Mouse (Mus musculus): Measurements from ENCODE around the gene Flt3l.
"Not testable (repeated sequence)": the region's sequence is repeated elsewhere in the genome, so short reads cannot be mapped to it uniquely, and the experiment has no call there.

Gene Flt3l

GRCm38 (mm10) chr7:45124224-45125143 is 11.7 kb downstream of the Flt3l start, which contains the start of gene Rps11:
Rps11 (minus strand) TSS chr7:45124439.
- peak; percentile 100 for DNase-seq (ENCODE audit: low read depth, low spot score)

- DNase-seq (ENCODE audit: low read depth, low spot score), result peak; percentile 58
Measured at GRCm38 (mm10) chr7:45123186-45123570, 13.1 kb downstream of the Flt3l start.

GRCm38 (mm10) chr7:45122561-45123185 is 13.6 kb downstream of the Flt3l start:
- no peak for DNase-seq (ENCODE audit: low read depth, low spot score)

GRCm38 (mm10) chr7:45121966-45122365 is 14.3 kb downstream of the Flt3l start:
- DNase-seq (ENCODE audit: low read depth, low spot score), result no peak

- peak; percentile 77 for DNase-seq (ENCODE audit: low read depth, low spot score)
Measured at GRCm38 (mm10) chr7:45121404-45121803, 14.8 kb downstream of the Flt3l start.

- DNase-seq (ENCODE audit: low read depth, low spot score), result no peak
Measured at GRCm38 (mm10) chr7:45119780-45120709, 16.2 kb downstream of the Flt3l start.

- DNase-seq (ENCODE audit: low read depth, low spot score), result peak; percentile 62
Measured at GRCm38 (mm10) chr7:45118336-45118735, 17.9 kb downstream of the Flt3l start.

- no peak for DNase-seq (ENCODE audit: low read depth, low spot score)
Measured at GRCm38 (mm10) chr7:45117566-45117965, 18.7 kb downstream of the Flt3l start.

- no peak for DNase-seq (ENCODE audit: low read depth, low spot score)
Measured at GRCm38 (mm10) chr7:45113476-45113875, 22.8 kb downstream of the Flt3l start.

- no peak for DNase-seq (ENCODE audit: low read depth, low spot score)
Measured at GRCm38 (mm10) chr7:45112529-45112928, 23.7 kb downstream of the Flt3l start.

GRCm38 (mm10) chr7:45111940-45112339 is 24.3 kb downstream of the Flt3l start:
- DNase-seq (ENCODE audit: low read depth, low spot score), result peak; percentile 90

- DNase-seq (ENCODE audit: low read depth, low spot score), result not testable (repeated sequence)
Measured at GRCm38 (mm10) chr7:45110089-45110488, 26.1 kb downstream of the Flt3l start.

- DNase-seq (ENCODE audit: low read depth, low spot score), result peak; percentile 51
Measured at GRCm38 (mm10) chr7:45107052-45107645, 29.1 kb downstream of the Flt3l start.

GRCm38 (mm10) chr7:45106441-45106840 is 29.8 kb downstream of the Flt3l start:
- DNase-seq (ENCODE audit: low read depth, low spot score), result no peak

- no peak for DNase-seq (ENCODE audit: low read depth, low spot score)
Measured at GRCm38 (mm10) chr7:45105491-45105890, 30.7 kb downstream of the Flt3l start.

- no peak for DNase-seq (ENCODE audit: low read depth, low spot score)
Measured at GRCm38 (mm10) chr7:45104941-45105340, 31.3 kb downstream of the Flt3l start.

GRCm38 (mm10) chr7:45103652-45104180 is 32.5 kb downstream of the Flt3l start, which contains the start of gene Fcgrt:
Fcgrt (minus strand) TSS chr7:45103851.
- no peak for DNase-seq (ENCODE audit: low read depth, low spot score)

GRCm38 (mm10) chr7:45102940-45103585 is 33.2 kb downstream of the Flt3l start:
- DNase-seq (ENCODE audit: low read depth, low spot score), result no peak

GRCm38 (mm10) chr7:45102441-45102840 is 33.8 kb downstream of the Flt3l start:
- no peak for DNase-seq (ENCODE audit: low read depth, low spot score)

- DNase-seq (ENCODE audit: low read depth, low spot score), result no peak
Measured at GRCm38 (mm10) chr7:45100046-45100445, 36.2 kb downstream of the Flt3l start.

Measured in ES-CJ7 (cell line).